Mouse (Mus musculus) thymus, postnatal 0 days (tissue): ENCODE measurements around the gene Far2. TPM values are rescaled to one million over a fixed set of nuclear protein-coding genes. Genes with fewer than 3 reads are reported as not detected.

Experiments used
- DNase-seq: peaks from one replicate; pipeline ENCODE4 v3.0.0-alpha.2; 2015; ENCODE audit warnings: low spot score
- polyA plus RNA-seq: library from polyadenylated mRNA; unstranded; fragments of >200 nt; fragmentation: Nextera tagmentation; extraction: Ambion mirVana; gene quantifications from 2 replicates; pipeline ENCODE4 v1.2.1, GENCODE M21; 2015

Far2 gene
- 0.75 and 1.5 TPM in 2 replicates for polyA plus RNA-seq

DNA sequence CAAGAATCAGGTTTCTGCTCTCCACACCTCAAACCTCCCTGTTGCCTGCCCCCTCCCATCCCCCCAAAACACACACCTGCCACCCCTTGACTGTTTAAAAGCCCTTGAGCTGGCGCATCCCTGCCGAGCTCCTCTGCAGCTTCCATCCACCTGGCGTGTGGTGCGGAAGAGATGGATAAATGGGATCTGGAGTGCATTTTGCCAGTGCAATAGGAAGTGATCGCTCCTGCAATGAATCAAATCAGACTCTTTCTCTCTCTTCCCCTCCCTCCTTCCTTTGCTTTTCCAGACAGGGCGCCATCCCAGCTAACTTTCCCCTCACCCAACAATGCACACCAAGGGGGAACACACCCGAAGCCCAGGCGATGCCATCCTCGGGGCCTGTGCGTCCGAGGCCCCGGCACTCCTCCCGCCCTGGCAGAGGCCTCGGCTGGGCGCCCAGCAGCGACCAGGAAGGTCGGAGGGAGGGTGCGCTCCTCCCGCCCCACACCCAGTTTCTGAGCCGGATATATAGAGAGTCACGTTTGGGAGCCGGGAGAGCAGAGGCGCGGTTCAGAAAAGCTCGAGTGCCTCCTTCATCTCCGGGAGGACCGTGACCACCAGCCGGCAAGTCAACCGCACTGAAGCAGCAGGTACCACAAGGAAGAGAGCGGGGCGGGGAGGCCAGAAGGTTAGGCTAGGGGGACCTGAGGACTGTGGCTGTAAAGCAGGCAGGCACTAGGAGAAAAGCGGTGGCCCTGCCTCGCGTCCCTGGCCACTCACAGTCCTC, at the start of gene Far2:
TSS of gene Far2 (plus strand) at position 379 of the 769 bp plus-strand sequence.
- DNase-seq: no peak

DNA sequence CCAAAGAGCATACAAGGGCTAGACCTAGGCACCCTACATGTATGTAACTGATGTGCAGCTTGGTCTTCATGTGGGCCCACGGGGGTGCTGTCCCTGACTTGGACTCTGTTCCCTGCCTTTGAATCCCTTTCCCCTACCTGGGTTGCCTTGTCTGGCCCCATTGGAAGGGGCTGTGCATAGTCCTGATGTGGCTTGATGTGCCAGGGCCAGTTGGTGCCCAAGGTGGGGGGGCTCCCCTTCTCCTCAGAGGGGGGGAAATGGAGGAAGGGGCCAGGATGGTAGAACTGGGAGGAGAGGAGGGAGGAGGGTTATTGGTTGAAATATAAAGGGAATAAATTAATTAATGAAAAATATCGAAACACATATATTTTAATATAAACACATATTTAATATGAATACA, 46.6 kb upstream of the Far2 start:
- DNase-seq: no peak

GRCm38 (mm10) chr6:148001071-148001470, 46.0 kb upstream of the Far2 start:
- DNase-seq: no peak

- no peak for DNase-seq
These were observed 40.8 kb upstream of the Far2 start for GRCm38 (mm10) chr6:148006118-148006837.

DNA sequence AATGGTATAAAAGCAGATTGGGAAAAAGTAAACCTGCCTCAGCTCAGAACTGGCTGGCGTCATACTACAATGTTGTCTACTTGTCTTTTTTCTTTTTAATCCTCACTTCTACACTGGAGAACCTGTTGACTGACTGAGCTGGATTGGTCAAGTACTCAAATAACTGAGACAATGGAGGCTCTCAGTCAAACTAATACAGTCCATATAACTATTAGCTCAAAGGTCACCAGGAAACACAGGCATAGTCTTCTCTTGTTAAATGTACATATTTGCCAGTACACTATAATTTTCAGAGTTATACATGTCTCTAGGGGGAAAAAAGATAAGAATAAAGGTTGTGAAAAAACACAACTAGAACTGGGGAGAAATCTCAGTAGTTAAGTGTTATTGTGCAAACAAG, 6.3 kb upstream of the Far2 start:
- DNase-seq: no peak

- no peak for DNase-seq
These were observed 560 bp downstream of the Far2 start for GRCm38 (mm10) chr6:148047650-148047988.

- no peak for DNase-seq
These were observed 16.1 kb downstream of the Far2 start for GRCm38 (mm10) chr6:148063131-148063530.

- DNase-seq: no peak
These were observed 19.2 kb downstream of the Far2 start for GRCm38 (mm10) chr6:148066267-148066666.

DNA sequence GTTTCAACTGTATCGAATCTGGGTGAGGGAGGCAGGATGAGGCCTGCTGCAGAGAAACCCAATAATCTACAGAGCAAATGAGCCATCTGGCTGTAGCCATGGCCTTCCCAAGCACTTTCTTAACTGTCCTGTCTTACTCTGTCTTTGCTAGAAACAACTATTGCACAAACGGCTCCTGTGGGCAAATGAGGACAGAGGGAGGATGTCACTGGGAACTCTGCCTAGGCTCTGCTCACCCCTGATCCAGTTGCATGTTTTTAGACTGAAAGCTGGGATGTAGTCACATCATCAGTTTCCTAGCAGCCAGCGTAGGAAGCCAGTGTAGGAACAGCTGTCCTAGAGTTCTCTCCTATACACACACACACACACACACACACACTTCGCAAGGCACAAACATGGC, 21.7 kb downstream of the Far2 start:
- no peak for DNase-seq

DNA sequence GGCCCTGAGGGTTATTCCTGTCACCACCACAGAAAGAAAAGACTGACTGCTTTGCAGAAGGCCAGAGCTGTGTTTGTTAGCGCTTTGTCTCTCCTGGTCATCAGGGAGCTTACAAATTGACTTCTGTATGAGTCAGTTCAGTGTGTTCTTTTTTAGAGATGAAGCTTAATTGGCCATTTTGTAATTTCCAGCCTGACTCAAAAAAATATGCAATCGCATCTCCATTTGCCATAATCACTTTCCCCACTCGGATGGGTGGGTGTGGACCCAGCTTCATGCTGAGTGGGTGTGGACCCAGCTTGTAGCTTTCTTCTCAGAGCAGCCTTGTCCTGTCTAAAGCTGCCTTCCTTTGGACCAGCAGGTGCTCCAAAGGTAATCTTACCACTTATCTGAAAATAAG, 26.5 kb downstream of the Far2 start:
- no peak for DNase-seq

- DNase-seq: no peak
These were observed 27.3 kb downstream of the Far2 start for GRCm38 (mm10) chr6:148074211-148074864.

- no peak for DNase-seq
These were observed 36.8 kb downstream of the Far2 start for GRCm38 (mm10) chr6:148083864-148084263.

DNA sequence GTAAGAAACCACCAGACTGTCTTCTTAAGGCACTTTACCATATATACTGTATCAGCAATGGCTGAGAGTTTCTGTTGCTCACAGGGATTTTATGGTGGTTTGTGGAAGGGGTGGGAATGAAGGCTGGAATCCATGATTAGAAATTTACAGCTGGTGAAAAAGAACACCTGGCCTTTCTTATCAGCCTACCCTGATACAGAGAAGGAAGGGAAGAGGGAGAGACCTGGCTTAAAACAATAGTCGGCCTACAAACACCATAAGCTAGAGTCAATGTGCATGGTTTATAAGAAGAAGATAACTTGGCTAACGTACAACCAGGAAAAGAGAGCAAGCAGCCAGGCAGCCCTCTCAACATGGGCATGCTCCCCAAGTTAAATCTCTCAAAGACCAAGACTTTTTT, 37.3 kb downstream of the Far2 start:
- no peak for DNase-seq

DNA sequence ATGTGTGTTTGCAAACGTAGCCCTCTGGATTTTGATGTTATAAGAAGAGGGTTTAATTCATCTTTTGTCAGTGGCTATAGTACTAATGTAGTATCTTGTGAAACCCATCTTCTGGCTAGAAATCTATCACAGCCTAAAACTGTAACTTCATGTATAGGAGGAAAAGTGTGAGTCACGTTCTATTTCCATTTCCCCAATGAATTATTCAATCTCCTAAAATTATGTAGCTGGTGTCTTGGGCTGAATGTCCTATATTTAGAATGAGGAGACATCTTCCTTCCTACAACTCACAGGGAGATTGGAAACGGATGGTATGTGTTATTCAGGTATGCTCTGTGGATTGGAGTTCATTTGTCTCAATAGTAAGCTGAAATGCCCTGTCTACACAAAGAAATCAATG, 50.0 kb downstream of the Far2 start:
- DNase-seq: no peak

- no peak for DNase-seq
These were observed 54.9 kb downstream of the Far2 start for GRCm38 (mm10) chr6:148101977-148102376.

DNA sequence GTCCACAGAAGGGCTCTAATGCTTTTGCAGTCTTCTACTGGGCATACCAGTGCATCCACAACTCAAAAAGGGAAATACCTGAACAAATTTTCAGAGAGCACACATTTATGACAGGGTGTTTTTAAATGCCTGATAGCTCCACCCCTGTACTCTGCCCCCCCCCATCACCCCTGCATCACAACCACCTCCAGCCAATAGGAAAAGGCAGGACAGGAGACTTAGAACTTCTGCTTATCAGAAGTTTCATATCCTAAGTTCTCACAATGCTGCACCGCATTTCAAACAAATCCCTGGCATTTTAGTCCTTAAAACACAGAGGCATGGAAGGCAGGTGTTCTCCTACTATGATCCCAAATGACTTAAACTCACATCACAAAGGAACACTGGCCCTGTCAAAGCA, 55.4 kb downstream of the Far2 start:
- no peak for DNase-seq

GRCm38 (mm10) chr6:148104212-148104611, 57.2 kb downstream of the Far2 start:
- peak; percentile 29 for DNase-seq

- DNase-seq: no peak
These were observed 58.7 kb downstream of the Far2 start for GRCm38 (mm10) chr6:148105722-148106268.

DNA sequence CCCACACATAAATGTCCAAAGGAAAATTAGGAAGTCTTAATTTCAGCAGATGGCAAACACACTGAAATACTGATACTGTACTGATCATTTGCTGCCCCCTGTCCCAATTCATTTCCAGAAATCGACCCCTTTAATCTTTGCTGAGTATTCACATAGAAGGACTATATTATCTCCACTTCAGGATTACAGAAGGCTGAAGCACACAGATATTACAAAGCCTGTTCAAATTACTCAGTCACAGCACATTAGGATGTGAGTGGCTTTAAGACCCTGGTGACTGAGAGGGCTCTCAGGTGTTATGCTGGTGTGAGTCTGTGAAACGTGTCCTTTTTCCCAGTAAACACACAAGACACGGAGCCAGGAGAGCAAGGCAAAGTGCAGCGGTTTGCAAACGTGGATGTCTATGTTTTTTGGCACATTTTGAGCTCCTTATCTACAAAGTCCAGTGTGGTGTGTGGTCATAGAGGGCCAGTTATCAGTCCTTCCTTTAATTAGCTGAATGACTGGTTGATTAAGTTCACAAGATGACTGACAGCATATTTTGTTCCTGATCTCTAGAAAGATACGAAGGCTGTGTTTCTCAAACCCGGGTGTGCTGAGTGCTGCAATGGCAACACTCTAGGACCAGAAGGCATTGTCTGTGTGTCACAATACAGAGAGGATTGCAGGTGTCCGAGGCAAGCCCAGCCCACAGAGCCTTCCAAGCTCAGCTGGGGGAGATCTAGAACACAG, 61.8 kb downstream of the Far2 start:
- no peak for DNase-seq

DNA sequence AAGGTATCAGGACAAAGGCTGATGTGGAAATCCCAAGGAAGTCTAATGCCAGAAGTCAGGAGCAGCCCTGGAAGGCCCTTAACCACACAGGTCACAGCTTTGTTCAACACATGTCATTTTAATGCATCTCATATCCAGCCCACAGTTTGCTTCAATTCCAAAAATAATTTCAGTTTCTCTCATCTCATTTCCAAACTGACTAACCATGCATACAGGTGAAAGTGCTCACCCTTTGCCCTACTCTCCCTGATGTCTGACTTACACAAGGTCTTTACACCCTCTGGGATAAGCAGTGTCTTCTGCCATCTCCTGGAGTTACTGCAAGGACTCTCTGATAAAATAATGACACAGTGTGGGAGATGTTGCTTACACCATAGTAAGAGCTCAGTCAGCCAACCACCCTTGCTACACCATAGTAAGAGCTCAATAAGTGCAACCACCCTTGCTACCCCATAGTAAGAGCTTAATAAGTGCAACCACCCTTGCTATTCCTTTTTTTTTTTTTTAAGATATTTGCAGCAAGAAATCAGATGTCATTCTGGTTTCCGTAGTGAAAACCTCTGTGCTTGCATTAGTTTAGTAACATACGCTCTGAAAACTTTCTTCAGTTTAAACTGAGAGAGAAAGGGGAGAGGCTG, 64.1 kb downstream of the Far2 start:
- DNase-seq: no peak

DNA sequence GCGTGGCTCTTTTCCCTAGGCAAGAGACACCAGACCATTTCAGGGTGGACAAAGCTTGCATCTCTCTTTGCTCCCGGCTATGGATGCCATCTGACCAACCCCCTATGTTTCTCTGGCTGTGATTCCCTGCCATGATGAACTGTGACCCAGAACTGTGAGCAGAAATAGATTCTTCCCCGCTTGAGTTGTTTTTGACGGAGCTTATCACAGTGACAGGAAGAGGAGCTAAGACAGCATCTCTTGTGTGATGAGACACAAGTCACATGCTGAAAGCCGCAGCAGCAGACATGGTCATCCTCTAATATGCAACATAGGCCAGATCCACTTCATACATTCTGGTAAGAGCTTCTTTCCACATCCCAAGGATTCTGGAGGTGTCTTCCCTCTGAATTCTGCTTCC, 69.3 kb downstream of the Far2 start:
- DNase-seq: no peak
